Mouse (Mus musculus) telencephalon, adult 2 months (tissue): ENCODE data around the gene Pon2.
"Not testable (repeated sequence)": the region's sequence is repeated elsewhere in the genome, so short reads cannot be mapped to it uniquely, and the experiment has no call there.

Experiments
- DNase-seq: peaks from one replicate; pipeline ENCODE4 v3.0.0-alpha.2; 2011; ENCODE audit warnings: low read depth, low spot score

The Pon2 gene

GRCm38 (mm10) chr6:5298092-5298554 is at the start of gene Pon2:
Gene Pon2, minus strand, starts transcription at chr6:5298455.
- DNase-seq, result no peak

GRCm38 (mm10) chr6:5344255-5344654 is 46.0 kb upstream of the Pon2 start:
- DNase-seq, result no peak

DNA sequence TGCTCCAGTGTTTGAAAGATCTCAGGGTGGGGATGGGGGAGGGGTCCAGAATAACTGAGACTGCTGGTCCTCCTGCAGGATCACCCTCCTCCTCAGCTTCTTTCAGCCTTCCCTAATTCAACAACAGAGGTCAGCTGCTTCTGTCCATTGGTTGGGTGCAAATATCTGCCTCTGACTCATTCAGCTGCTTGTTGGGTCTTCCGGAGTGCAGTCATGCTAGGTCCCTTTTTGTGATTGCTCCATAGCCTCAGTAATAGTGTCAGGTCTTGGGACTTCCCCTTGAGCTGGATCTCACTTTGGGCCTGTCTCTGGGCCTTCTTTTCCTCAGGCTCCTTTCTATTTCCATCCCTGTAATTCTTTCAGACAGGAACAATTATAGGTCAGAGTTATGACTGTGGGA is 41.0 kb upstream of the Pon2 start:
- not testable (repeated sequence) for DNase-seq

GRCm38 (mm10) chr6:5338781-5339180 is 40.5 kb upstream of the Pon2 start:
- DNase-seq, result not testable (repeated sequence)

DNA sequence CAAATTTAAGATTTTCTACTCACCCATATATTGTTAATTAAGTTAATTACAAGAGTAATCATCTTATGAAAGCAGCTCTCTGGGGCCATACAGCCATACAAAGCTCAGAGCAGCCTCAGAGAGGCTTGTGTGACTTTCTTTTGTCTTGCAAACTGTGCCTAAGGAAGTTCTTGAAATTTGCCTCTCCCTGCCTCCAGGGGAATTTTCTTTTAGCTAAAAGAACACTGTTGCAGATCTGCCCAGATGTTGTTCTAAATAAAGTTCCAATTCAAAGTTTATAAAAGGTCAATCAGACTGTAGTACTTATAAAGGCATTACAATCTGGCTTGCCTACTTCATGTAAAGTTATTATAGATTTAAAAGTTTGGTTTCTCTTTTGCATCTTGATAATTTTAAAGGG is 37.8 kb upstream of the Pon2 start:
- DNase-seq, result not testable (repeated sequence)

- DNase-seq, result no peak
Observed at GRCm38 (mm10) chr6:5334021-5334420, 35.8 kb upstream of the Pon2 start.

DNA sequence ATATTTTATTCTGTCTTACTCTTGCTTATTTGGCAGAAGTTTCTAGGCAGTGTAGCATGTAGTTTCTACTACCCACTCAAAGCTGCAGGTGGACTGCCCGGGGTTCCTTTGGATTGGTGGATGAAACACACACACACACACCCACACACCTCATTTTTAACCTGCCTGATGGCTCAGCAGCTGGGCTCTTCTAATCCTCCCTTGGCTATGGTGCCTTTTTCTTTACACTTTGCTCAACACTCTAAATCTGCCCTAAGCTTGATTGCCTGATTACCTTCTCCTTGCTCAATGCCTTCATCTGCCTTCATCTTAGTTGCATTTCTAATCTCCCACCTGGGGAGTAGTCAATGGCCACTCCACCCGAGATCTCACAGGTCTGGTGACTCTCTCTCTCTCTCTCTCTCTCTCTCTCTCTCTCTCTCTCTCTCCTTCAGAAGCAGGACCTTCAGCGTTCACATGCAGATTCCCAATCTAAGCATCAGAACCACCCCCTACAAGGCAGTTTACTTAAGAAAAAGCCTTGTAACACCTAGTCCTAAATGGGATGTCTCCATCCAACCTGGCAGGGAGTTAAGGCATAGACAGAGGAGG is 34.4 kb upstream of the Pon2 start:
- DNase-seq, result peak; percentile 81

- DNase-seq, result no peak
Observed at GRCm38 (mm10) chr6:5325122-5325521, 26.9 kb upstream of the Pon2 start.

GRCm38 (mm10) chr6:5324101-5324500 is 25.8 kb upstream of the Pon2 start:
- DNase-seq, result not testable (repeated sequence)

GRCm38 (mm10) chr6:5316630-5317029 is 18.4 kb upstream of the Pon2 start:
- DNase-seq, result no peak

DNA sequence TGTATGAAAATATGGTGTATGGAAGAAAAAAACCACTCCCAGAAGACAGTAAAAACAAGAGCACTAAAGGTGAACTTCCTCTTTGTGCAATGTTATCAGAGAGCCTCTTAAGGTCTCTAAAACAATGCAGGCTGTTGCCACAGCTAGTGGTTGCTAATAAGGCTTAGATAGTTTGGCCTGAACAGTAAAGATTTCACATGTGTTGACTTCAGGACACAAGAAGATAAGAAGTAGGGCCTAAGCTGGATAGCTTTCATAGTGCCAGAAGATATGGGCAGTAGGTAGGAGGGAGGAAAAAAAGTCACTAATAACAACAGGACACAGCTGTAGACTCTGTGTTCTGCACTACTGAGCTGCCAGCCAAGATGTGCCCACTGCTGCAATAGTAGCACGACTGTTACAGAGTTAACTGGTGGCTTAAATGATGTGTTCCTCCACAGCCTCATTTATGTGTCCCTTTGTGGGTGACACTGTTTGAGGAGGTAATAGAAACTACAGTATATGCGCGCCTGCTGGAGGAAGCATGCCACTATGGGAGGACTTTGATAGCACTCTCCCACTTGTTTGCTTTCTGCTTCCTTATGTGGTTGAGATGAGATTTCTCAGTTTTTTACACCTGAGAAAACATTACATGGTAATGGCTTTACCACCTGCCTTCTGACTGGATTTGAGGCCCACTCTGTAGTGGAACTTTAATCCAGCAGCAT is 17.0 kb upstream of the Pon2 start:
- no peak for DNase-seq

GRCm38 (mm10) chr6:5313951-5314590 is 15.8 kb upstream of the Pon2 start:
- no peak for DNase-seq

DNA sequence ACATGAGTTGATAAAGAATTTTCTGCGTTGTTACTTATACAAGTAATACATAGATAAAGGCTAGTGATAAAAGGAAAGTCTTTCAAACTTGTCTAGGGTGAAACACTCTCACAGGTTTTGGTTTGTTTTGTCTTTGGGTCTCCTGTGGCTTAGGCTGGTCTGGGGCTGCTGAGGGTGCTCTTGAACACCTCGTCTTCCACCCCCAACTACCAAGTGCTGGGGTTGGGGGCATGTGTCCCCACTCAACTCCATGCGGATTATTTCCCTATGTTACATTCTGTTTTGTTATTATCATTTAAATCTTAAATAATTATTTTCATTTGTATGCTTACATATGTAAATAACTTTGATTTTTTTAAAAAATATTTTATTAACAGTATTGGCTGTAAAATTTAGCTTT is 12.2 kb upstream of the Pon2 start:
- no peak for DNase-seq

DNA sequence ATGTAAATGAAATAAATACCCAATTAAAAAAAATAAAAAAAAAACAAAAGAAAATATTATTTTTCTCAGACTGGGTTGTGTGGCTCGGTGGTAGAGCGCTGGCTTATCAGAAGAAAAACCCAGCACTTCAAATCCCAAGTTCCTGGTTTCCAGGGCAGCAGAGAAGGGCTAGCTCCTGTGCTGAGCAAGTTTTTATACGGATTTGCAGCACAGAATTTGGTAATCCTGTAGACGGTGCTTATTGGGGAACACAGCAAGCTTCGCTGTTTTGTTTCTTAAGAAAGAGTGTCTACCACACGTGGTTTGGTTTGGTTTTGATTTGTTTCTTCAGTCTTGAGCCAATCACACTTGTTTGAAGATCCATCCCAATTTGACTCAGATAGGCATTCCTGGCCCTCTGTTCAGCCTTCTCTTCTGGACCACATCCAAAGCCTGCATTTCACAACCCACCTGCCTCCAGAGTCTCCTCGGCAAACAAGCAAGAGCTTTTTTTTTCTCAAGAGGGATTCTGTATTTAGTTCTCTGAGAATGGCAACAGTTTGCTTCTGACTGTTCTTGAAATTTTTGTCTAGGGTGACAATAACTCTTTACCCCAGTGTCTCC is 11.4 kb upstream of the Pon2 start:
- peak; percentile 18 for DNase-seq

- DNase-seq, result no peak
Observed at GRCm38 (mm10) chr6:5305926-5306325, 7.7 kb upstream of the Pon2 start.

- no peak for DNase-seq
Observed at GRCm38 (mm10) chr6:5304956-5305355, 6.7 kb upstream of the Pon2 start.

DNA sequence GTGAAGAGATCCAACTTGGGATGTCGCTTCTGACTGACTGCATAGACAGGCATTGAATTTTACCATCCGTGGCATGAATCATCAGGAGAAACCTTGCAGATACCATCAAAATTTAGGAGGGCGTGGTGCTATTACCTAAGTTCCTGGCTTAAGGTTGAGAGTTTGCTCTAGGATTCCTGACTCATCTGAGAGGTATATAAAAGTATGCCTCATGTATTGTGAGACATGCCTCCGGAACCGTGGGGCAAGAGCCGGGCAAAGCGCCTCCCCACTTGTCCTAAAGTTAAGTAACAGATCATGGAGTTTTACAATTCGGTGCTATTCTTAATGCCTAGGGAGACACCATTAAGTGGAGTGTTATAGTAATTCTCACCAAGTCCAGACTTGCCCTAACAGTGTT is 2.4 kb upstream of the Pon2 start:
- DNase-seq, result no peak

- no peak for DNase-seq
Observed at GRCm38 (mm10) chr6:5299561-5299960, 1.3 kb upstream of the Pon2 start.

- DNase-seq, result no peak
Observed at GRCm38 (mm10) chr6:5297321-5298091, 749 bp downstream of the Pon2 start.

GRCm38 (mm10) chr6:5296067-5296466 is 2.2 kb downstream of the Pon2 start:
- DNase-seq, result no peak

DNA sequence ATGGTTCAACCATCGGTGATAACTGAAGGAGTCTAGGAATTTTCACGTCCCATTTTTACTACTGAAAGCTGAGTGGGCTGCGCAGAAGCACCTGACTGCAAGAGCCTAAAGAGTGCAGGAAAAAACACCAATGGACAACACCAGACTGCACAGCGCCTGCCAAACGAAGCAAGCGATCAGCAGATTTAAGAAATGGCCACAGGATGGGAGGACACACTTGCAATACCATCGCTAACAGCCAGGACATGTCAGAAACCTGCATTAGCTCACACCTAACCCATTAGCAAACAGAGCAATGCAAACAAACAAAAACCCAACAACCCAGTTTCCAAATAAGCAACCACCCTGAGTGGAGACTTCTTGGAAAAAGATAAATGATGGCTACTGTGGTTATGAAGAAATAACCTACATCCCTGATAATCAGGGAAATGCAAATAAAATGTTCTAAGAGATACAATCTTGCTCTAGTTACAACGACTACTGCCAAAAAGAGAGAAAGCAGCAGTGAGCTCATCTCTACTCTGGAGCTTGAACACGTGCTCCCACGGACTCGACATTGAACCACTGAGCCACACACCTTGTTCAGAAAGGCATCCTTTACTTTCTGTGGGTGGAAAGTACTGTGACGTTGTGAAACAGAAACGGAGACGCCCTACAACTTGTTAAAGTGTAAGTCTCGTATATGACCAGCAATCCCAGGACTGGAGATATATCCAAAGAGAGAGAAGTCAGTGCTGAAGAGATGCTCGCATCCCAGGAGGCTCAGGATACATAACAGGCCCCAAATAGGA is 3.4 kb downstream of the Pon2 start:
- no peak for DNase-seq
